Mouse (Mus musculus) neutrophil, adult 5-6 weeks (primary cell): ENCODE measurements around the gene Lrrd1. TPM values are rescaled to one million over a fixed set of nuclear protein-coding genes. Genes with fewer than 3 reads are reported as not detected.
"Not testable (repeated sequence)": the region's sequence is repeated elsewhere in the genome, so short reads cannot be mapped to it uniquely, and the experiment has no call there.

Experiments used
- ATAC-seq: fragments of 151-379, 151-347 bp; 2 replicates; pipeline ENCODE4 v1.8.0; 2017; ENCODE audit warnings: mild to moderate bottlenecking, moderate TSS enrichment; ENCODE audit not compliant: insufficient number of reproducible peaks, poor library complexity, low FRiP score, severe bottlenecking; ENCODE audit errors: extremely low read depth
- total RNA-seq: library from RNA; stranded (forward); fragments of 200-1000 nt; gene quantifications from 2 replicates; pipeline ENCODE4 v1.2.3, GENCODE M21; 2017

Lrrd1 gene
- total RNA-seq: 1.2 and 1.5 TPM in 2 replicates

DNA sequence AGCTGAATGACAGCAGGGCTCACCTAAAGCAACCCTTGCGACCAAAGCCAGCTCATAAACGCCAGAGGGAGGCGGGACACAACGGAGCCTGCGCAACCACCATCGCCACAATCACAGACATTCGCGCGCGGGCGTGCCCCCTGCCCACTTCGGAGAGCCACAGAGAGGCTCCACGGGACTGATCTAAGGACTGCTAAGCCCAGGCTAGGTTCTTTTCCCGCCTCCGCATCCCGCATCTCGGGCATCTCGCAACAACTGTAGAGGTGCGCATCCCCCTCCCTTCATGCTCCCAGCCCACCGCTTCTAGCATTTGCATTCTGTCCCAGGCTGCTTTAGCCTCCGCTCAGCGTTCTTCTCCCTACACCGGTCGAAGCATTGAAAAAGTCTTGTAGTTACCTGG is at the start of gene Lrrd1:
TSS of gene Lrrd1 (plus strand) at position 148 of the 400 bp plus-strand sequence.
- ATAC-seq: no peak

DNA sequence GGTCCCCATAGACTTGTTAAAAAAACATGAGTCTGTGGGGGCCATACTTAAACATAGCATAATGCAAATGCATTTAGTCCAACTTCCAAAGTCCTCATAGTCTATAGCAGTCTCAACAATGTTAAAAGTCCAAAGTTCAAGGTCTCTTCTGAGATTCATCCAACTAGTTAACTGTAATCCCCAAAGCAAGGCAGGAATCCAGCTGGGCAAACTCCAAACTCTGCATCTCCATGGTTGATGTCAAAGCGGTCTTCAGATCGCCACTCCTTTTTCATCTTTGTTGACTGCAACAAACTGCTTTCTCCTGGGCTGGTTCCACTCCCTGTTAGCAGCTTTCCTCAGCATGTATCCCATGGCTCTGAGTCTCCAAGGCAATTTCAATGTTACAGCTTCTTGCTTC is 47.9 kb upstream of the Lrrd1 start:
- ATAC-seq: not testable (repeated sequence)

DNA sequence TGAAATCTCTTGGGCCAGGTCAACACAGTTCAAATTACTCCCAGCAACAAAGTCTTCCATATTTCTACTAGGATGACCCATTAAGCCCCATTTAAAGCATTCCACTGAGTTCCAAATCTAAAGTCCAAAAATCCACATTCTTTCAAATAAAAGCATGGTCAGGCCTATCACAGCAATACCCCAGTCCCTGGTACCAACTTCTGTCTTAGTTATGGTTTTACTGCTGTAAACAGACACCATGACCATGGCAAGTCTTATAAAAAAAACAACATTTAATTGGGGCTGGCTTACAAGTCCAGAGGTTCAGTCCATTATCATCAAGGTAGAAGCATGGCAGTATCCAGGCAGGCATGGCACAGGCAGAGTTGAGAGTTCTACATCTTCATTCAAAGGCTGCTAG is 46.3 kb upstream of the Lrrd1 start:
- not testable (repeated sequence) for ATAC-seq

DNA sequence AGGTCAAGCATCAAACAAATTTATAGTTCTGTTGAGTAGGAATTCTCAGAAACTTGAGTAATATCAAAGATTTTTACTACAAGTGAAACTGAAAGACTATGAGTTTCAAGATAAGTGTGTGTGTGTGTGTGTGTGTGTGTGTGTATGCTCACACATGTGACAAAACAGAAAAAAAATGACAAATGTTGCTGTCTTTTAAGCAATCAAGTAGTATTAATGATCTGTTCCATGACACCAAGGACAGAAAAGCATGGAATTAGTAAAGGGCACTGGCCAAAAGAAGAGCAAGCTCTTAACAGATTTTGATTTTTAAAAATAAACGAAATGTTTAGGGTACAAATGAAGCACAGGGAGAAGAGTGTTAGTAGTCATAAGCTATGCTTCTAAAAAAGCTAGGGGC is 44.9 kb upstream of the Lrrd1 start:
- ATAC-seq: no peak

DNA sequence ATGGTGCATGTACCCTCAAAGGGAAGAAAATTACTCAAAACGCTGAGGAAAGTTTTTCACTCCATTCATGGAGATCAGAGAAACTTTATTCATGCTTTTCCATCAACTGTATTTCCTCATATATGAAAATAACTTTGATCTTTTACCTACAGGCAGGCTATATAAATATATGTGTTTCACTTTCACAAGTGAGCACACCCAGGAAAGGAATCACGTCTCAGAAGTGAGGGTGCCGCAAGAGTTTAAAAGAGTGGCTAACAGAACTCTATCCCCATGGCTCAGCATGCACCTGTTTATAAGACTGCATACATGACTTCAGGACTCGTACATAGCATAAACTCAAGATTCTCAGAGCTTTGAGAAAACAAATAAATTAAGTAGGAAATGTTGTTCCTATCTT is 44.1 kb upstream of the Lrrd1 start:
- no peak for ATAC-seq

DNA sequence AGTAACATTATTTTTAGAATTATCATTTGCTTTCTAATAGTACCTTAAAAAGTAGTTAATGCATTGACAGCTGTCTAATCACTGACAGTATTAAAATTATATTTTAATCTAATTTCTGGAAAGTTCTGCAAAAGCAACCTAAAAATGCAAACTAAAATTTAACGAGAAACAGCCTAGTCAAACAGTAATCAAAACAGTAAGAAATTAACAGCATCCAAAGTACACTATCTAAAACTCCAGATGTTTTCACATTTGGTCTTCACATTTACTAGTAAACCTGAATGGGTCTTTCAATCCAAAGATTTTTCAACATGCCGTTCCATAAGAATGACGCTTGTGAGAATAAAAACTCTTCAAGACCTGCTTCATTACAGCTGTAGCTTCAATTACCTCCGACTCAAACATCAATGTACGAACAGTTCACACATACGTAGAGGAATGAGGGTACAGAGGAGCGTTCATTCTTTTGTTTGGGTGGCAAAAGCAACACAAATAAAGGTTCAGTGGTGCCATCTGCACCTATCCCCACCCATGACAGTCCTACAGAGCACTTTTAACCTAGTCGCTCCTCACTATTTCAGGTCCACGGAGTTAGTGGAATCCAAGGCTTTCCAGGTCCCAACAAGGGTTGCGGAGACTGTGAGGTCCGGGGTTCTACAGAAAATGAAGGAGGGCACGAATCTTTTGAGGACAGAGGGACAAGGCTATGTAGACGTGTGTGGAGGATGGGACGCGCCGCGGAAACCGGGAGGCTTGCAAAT is 43.1 kb upstream of the Lrrd1 start:
- no peak for ATAC-seq

DNA sequence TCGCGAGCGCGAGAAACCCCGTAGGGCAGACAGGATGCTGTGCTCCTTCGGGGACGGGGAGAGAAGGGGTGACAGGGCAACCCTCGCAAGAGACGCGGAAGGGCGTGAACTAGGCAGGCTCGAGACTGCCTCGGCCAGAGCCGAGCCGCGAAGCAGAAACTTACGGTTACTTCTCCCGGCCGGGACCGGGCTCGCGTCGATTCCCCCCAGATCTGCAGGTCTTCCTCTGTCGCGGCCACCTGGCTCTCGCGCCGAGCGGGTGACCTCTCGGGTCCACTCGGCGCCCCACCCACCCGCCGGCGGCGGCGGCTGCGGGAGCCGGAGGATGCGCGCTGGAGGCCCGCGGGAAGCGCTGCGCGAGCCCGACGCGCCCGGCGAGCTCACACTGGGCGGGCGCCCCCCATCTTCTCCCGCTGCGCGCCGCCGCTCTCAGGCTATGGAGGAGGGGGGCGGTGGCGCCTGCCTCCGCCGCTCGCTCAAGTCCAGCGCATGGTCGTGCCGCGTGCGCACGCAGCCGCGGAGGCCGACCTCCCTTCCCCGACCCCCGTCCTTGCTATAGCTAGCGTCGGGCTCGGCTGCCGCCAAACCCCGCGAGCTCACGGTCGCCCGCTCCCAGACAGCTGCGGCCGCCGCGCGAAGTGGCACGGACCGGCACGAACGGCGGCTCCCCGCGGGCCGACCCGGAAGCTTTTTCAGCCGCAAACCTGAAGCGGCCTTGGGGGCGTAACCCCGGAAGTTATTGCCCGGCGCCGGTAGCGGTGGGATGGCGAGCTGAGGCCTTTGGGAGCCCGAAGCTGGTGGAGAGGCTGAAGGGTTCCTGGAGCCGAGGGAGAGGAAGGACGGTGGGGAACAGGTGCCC is 42.3 kb upstream of the Lrrd1 start, which contains the start of the genes Ankib1 and Krit1:
TSS of gene Ankib1 (minus strand) at position 493 of the 859 bp plus-strand sequence.
TSS of gene Krit1 (plus strand) at position 752 of the 859 bp plus-strand sequence.
- peak; percentile 84 for ATAC-seq

DNA sequence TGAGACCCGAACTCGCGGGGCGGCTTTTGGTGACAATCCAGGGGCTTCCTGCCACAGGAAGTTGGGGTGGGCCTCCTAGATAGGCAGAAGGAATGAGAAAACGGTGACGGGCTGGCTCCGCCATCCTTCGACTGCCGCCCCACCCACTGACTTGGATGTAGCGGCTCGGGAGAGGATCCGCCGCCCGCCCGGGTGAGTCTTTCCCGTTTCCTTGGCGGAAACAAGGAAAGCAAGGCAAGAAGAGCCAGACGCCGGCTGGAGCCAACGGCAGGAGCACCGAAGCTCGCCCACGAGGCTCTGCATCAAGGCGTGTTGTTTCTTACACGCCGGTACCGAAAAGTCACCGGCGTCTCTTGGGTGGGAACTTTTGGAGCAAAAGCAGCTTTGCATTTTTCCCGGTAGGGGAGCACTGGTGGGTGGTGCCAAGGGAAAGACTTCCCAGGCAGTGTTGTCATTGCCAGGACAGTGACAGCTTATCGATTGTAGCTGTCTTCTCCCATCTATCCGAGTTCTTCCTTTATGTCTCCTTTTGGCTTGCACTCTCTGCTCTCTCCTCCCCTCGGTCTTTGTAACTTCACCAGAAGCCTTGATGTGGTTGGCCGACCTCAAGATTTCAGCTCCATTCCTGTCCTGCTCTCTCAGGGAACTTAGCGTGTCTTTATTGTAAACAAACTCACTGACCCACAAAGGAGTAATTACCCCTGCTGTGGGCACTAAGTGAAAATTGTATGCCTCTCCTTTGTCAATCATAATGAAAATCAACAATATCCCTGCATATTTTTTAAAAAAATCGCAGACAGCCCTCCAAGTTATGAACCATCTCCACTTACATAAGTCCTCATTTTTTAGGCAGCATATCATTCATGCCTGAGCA is 41.4 kb upstream of the Lrrd1 start:
- ATAC-seq: peak; percentile 9; the same call in 1 of the 2 replicates

DNA sequence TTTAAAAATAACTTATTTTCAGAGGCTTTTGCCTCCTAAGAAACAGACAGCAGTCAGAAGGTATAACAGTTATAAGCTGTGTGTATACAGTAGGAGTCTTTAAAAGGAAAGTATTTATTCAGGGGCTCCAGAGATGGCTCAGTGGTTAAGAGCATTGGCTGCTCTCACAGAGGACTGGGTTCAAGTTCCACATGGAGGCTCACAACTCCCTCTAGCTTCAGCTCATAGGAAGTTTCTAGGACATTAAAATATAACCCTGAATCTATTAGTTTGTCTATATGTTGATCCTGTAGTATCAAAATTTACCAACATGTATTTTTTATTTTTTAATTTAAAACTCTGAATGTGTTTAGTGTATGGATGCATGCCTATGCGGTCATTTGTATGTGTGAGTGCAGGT is 36.5 kb upstream of the Lrrd1 start:
- no peak for ATAC-seq

DNA sequence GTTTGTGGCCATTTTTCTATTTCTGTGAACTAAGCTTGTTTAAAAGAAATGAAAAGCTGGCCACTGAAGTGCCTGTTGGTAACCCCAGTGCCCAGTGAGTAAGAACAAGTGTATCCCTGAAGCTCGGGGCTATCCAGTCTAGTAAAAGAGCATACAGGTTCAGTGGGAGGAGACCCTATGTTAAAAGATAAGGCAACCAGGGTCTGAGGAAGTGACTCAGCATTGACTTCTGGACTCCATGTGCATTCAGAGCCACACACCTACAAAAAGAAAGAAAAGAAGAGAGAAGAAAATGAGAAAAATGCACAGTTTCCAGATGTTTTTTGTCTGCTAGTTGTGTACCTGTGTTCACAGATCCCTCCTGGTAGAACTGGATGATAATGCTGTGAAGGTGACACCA is 10.9 kb upstream of the Lrrd1 start:
- no peak for ATAC-seq

DNA sequence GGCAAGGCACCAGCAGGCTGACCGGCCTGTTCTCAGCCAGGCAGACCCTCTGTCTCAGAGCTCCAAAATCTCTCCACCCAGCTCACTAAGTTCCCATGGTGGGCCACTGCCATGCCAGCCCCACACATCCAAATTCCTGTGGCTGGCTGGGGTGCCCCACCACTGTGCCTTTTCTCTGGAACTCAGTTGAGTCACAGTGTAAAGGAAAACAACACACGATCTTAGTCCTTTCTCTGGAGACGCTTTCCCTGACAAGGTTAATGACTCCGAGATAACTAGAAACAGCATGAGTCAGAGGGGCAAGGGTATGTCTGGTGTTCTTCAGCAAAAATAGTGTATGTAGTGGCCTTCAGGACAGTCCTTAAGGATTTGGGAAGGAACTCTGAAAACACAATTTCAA is 25.2 kb downstream of the Lrrd1 start:
- no peak for ATAC-seq

DNA sequence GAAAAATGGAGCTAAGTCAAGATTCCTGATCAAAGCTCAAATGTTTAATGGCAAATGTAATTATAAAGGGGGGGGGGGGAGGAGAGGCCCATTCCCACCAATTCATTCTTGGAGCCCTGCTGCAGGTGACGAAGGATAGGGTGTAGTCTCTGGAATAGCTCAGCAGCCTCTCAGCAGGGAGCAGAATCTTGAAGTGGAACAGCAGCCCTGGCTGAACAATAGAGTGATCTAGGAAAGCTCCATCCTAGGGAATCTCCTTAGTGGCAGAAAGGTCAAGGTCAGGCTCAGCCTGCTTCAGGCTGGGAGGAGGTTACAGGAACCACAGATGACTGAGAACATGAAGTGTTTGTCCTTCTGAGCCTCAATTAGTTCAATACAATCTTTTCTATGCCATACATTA is 27.4 kb downstream of the Lrrd1 start:
- ATAC-seq: no peak

DNA sequence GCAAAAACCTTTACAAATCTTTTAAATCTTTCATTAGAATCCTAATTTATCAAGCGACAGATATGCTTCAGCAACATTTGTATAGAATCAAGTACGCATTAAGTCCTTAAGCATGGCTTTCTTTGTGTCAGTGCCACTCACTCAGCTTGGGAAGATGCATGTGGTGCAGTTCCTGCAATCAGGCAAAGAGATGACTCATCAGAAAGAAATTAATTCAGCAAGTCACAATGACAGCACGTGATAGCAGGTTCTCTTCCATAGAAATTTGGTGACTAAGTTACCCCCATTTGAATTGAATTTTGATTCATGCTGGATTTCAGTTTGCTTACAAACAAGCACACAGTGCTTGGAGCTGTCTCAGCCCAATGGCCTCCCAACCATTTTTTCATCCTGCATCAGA is 28.5 kb downstream of the Lrrd1 start:
- ATAC-seq: no peak

DNA sequence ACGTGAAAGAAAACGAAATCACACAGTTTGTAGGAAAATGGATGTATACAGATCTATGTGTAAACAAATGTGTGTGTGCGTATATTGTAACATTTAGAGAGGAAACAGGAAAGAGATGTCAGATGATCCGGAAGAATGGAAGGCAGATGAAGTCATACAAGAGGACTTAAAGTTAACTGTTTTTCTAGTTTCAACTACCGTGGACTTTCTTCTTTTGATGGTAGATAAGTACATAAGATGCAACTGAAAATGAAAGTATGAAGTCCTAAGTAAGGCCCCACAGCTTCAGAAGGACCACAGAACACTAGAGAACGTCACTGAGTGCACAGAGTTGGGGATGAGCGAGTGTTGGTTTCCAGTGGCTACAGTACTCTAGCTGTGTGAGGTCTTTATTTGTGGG is 41.9 kb downstream of the Lrrd1 start:
- ATAC-seq: not testable (repeated sequence)

DNA sequence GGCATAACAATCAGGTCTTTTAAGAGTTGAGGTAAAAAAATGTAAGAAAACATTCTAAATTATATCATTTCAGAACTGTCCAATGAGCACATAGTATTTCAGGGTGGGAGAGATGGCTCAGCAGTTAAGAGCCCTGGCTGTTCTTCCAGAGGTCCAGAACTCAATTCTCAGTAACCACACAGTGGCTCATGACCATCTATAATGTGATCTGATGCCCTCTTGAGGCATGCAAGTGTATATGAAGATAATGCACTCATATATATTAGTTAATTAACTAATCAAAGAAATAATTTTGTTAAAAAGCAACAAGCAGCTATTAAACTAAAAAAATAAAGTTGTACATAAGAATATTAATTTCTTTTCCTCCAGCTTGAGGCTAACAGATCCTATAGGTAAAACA is 44.2 kb downstream of the Lrrd1 start:
- ATAC-seq: no peak

DNA sequence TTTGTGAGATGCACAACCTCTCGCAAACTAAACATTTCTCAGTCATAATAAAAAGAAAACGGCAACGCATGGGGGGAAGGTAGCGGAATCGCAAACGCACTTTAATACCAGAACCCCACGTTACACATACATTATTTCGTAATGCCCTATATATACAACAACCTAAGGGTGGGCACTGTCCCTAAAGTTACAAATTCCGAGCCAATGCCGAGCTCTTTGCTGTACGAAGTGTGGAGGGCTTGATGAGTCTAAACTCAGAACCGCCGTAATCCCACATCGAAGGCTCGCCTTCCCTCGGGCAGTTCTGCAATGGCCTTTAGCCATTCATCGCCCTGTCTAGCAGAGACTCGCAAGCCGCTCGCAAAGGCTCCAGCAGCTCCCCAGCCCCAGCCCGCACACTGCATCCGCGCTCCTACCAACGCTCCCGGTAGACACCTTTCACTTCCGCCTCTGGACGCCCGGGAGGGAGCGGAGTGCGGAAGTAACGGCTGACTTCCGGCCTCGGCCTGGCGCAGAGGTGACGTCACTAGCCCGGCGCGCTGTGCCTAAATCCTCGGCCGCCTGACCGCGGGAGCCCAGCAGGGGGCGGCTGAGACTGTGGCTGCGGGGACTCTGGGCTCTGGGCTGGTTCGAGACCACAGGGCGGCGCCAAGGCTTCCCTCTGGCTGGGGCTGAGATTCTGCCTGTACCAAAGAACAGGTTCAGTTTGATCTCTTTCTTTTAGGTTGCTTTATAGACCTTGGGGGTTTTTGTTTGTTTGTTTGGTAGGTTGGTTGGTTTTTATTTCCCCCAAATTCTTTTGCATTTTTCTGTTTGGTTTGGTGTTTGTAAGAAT is 48.7 kb downstream of the Lrrd1 start, which contains the start of gene Mterf1a:
TSS of gene Mterf1a (minus strand) at position 475 of the 835 bp plus-strand sequence.
- ATAC-seq: peak; percentile 98

DNA sequence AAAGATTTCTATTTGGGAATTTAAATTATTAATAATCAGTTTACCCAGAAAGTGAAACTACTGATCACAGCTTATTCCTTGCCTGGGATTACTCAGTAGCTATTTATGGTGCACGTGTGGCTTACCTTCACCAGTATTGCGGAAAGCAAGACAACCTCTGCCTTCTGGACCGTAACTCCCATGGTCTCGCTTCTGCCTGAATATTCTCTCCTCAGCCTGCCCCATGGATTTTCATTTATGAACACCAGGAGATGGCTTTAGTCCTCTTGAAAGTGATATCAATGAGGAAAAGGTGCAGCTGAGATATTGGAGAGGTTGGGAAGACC is 49.3 kb downstream of the Lrrd1 start:
- not testable (repeated sequence) for ATAC-seq

DNA sequence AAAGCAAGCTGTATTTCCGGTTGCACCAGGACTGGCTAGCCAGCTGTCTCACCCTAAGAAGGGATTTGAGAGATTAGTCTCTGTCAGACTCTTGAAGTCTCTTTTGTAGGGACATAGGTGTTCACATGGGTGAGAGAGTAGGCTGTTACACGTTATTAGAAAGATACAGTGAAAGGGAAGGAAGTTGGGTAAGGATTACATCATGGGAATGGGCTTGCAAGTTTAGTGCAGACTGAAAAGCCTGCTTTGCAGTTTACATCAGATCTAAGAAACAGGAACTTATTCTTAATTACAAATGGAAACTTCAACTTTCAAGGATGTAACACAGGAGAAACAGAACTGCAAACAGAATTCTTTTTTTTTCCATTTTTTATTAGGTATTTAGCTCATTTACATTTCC is 60.5 kb downstream of the Lrrd1 start:
- no peak for ATAC-seq
